Mouse (Mus musculus) megakaryocyte, embryonic 14.5 days (primary cell): ENCODE measurements around the gene Rnaset2b.
"Not testable (repeated sequence)": the region's sequence is repeated elsewhere in the genome, so short reads cannot be mapped to it uniquely, and the experiment has no call there.

Experiments used
- FLI1 ChIP-seq: IDR thresholded peaks from 2 replicates; pipeline ENCODE4 v1.6.1; 2012; ENCODE audit warnings: low read length, inconsistent platforms, mixed read lengths
- GATA1 ChIP-seq: IDR thresholded peaks from 3 replicates; pipeline ENCODE4 v1.6.1; 2012; ENCODE audit warnings: mixed read lengths, low read length, inconsistent platforms, borderline replicate concordance

DNA sequence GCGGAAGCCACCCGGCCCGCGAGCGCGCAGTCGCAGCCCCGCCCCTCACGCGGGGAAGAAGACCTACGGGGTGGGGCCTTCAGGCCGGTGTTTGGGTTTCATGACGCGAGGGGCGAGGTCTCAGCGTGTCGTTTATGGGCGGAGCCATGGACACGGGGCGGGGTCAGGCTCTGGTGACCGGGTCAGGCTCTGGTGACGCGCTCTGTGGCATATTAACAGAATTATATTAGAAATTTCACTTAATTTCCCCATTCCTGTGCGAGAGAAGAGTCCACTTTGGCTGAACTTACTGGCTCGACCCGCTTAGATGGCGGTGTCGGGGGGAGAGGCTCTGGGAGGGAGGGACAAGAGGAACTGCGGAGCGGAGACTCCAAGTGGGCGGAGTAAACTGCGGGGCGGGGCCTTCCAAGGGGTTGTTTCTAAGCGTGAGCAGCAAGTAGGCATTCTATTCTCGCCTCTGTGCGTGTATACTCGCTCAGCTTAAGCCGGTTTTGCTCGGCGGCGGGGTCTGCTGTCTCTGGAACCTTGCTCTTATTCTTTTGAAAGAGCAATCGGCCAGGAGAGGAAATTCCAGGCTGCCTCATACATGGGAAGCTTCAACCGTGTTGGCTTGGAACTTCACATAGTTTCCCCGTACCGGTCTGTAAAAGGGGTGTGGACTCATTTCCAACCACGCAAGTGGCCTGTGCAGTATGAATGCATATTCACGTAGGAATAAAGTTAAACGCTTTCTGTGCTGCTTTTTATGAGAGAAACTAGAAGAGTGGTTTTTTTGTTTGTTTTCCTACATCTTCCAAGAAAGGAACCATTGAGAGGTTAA lies 9.0 kb upstream of the Rnaset2b start:
- TF ChIP-seq GATA1, FLI1: not testable (repeated sequence)
